Mouse (Mus musculus) midbrain, postnatal 0 days (tissue): ENCODE results near the gene Gngt2. TPM values are rescaled to one million over a fixed set of nuclear protein-coding genes. Genes with fewer than 3 reads are reported as not detected.

ENCODE experiments used
- ATAC-seq: fragments of 200-750 bp; cut with Nextera tagmentation; 2 replicates; pipeline ENCODE4 v1.8.0; 2017; ENCODE audit warnings: moderate number of reproducible peaks, mild to moderate bottlenecking, moderate TSS enrichment, moderate library complexity; ENCODE audit not compliant: low FRiP score
- DNase-seq: peaks from one replicate; pipeline ENCODE4 v3.0.0-alpha.2; 2015; ENCODE audit warnings: low spot score
- H3K27ac ChIP-seq: fragments of 300-500 bp; sonication (generic); 2 replicates; pipeline ENCODE4 v1.5.1; 2014; ENCODE audit warnings: low read depth, mild to moderate bottlenecking, low read length, mixed read lengths
- H3K27me3 ChIP-seq: fragments of 300-500 bp; sonication (generic); 2 replicates; pipeline ENCODE4 v1.6.1; 2014; ENCODE audit warnings: low read length, control low read depth, mixed read lengths; ENCODE audit not compliant: insufficient read depth
- H3K36me3 ChIP-seq: fragments of 300-500 bp; sonication (generic); 2 replicates; pipeline ENCODE4 v1.6.1; 2014; ENCODE audit warnings: low read length, control low read depth, mixed read lengths; ENCODE audit not compliant: insufficient read depth
- H3K4me1 ChIP-seq: fragments of 300-500 bp; sonication (generic); 2 replicates; pipeline ENCODE4 v1.6.1; 2014; ENCODE audit warnings: mild to moderate bottlenecking, control low read depth, antibody characterized with exemption, low read length, mixed read lengths; ENCODE audit not compliant: insufficient read depth
- H3K4me2 ChIP-seq: fragments of 300-500 bp; sonication (generic); 2 replicates; pipeline ENCODE4 v1.6.1; 2014; ENCODE audit warnings: low read depth, mild to moderate bottlenecking, low read length, mixed read lengths; ENCODE audit not compliant: poor library complexity, severe bottlenecking
- H3K4me3 ChIP-seq: fragments of 300-500 bp; sonication (generic); 2 replicates; pipeline ENCODE4 v1.5.1; 2014; ENCODE audit warnings: low read depth, mild to moderate bottlenecking, low read length, moderate library complexity
- H3K9ac ChIP-seq: fragments of 300-500 bp; sonication (generic); replicated peaks from 2 replicates; pipeline ENCODE4 v1.6.1; 2014; ENCODE audit warnings: mild to moderate bottlenecking, low read length, moderate library complexity, mixed read lengths; ENCODE audit not compliant: poor library complexity, severe bottlenecking
- H3K9me3 ChIP-seq: fragments of 300-500 bp; sonication (generic); 2 replicates; pipeline ENCODE4 v1.6.1; 2016; ENCODE audit warnings: low read length, control low read depth
- CTCF ChIP-seq: IDR thresholded peaks from 2 replicates; pipeline ENCODE4 v1.5.1; 2016; ENCODE audit warnings: antibody characterized with exemption, mild to moderate bottlenecking
- WGBS: fragments of 180-500 bp; shearing (Covaris S2); extraction: QIAGEN DNeasy Blood & Tissue Kit; methylation state at CpG from one replicate; pipeline ENCODE4 v1.1.7; 2014; 5-methylcytosine and 5-hydroxymethylcytosine counted together
- polyA plus RNA-seq: library from polyadenylated mRNA; unstranded; fragments of >200 nt; fragmentation: Nextera tagmentation; extraction: Ambion mirVana; gene quantifications from 2 replicates; pipeline ENCODE4 v1.2.1, GENCODE M21; 2015
- total RNA-seq: library from RNA; depleted of rRNA; stranded (reverse); fragments of >200 nt; gene quantifications from 2 replicates; pipeline ENCODE4 v1.2.3, GENCODE M21; 2014

Gngt2 gene
- total and polyA plus RNA-seq, 2 experiments from 2014 or later = 2.4 to 3.3 TPM

DNA sequence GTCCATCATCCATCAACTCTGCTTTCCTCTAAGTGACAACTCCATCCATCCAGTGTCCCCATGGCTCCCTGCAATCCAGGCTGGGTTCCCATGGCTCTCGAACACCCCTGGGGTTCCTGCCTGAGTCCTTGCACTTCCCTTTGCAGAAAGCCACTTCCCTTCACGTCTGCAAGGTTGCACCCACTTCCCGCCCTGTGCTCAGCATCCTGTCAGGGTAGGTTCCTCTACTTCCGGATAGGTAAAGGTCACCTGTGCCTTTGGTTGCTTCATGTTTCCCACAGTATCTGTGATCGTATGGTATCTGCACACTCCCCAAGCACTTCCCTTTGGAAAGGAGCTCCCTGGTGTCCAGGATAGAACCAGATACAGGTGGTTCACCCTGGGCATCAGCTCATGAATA lies 32.0 kb upstream of the Gngt2 start:
- H3K9ac ChIP-seq = no peak overlapping the region
- H3K4me2 ChIP-seq = no peak overlapping the region
- H3K9me3 ChIP-seq = no peaks in the 10 kb centered on the region
- H3K4me3 ChIP-seq = no peak overlapping the region
- H3K27me3 ChIP-seq = no peaks in the 10 kb centered on the region
- DNase-seq (no peak), ATAC-seq (no peak)
- H3K4me1 ChIP-seq = no peaks in the 10 kb centered on the region
- H3K36me3 ChIP-seq = no peaks in the 10 kb centered on the region
- TF ChIP-seq CTCF = no peak
- no peak overlapping the region for H3K27ac ChIP-seq
- WGBS = 72% methylated on average over 5 of the region's 5 CpGs

DNA sequence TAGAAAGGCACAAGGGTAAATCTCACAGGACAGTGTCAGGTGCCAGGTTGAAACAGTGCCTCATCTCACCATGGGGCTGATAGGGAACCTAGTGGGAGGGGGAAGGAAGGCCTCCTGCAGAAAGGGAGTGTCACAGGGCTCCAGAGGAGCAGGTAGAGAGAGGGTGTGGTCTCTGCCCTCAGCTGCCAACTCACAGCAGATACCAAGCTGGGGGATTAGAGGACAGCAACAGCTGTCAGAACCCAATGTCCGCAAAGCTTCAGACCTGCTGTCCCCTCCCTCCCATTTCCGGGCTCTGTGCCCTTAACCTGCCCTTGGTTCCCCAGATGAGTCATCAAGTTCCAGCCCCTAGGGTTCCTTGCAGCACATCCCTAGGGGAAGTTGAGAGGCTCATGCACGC lies 31.5 kb upstream of the Gngt2 start:
- no peak for DNase-seq
- H3K4me1 ChIP-seq = no peaks in the 10 kb centered on the region
- WGBS = 62% methylated on average over 3 of the region's 3 CpGs
- no peak overlapping the region for H3K9ac ChIP-seq
- no peak for TF ChIP-seq CTCF
- no peak overlapping the region for H3K27ac ChIP-seq
- no peaks in the 10 kb centered on the region for H3K27me3 ChIP-seq
- no peaks in the 10 kb centered on the region for H3K9me3 ChIP-seq
- no peak for ATAC-seq
- H3K4me2 ChIP-seq = no peak overlapping the region
- no peak overlapping the region for H3K4me3 ChIP-seq
- no peaks in the 10 kb centered on the region for H3K36me3 ChIP-seq

DNA sequence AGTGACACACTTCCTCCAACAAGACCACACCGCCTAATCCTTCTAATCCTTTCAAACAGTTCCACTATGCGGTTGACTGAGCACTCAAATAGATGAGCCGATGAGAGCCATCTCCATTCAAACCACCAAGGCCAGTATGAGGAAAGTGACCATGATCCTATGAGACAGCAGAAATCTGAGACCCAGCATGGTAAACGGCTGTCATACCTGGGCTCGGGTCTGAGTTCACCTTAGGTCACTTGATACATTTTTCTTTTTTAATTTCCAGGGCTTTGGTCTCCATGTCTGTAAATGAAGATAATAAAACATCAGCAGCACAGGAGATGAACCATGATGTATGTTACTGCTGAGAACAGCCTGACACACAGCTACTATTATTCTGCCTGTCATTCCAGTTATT lies 29.1 kb upstream of the Gngt2 start:
- H3K27me3 ChIP-seq = no peaks in the 10 kb centered on the region

GRCm38 (mm10) chr11:95808448-95809011 lies 28.5 kb upstream of the Gngt2 start:
- 87% methylated on average over 5 of the region's 5 CpGs for WGBS
- H3K4me3 ChIP-seq = no peak overlapping the region
- H3K27ac ChIP-seq = no peak overlapping the region
- DNase-seq (no peak), ATAC-seq (no peak)
- no peaks in the 10 kb centered on the region for H3K36me3 ChIP-seq
- H3K4me2 ChIP-seq = no peak overlapping the region
- no peaks in the 10 kb centered on the region for H3K27me3 ChIP-seq
- no peaks in the 10 kb centered on the region for H3K4me1 ChIP-seq
- H3K9ac ChIP-seq = no peak overlapping the region
- no peaks in the 10 kb centered on the region for H3K9me3 ChIP-seq
- TF ChIP-seq CTCF = no peak

More for the DNA sequence above, 29.1 kb upstream of the Gngt2 start:
- ATAC-seq (no peak), DNase-seq (no peak)
- WGBS = 86% methylated on average over 5 of the region's 5 CpGs
- H3K4me2 ChIP-seq = no peak overlapping the region
- no peak overlapping the region for H3K9ac ChIP-seq
- no peaks in the 10 kb centered on the region for H3K9me3 ChIP-seq
- no peak for TF ChIP-seq CTCF
- no peak overlapping the region for H3K27ac ChIP-seq
- H3K4me3 ChIP-seq = no peak overlapping the region
- no peaks in the 10 kb centered on the region for H3K36me3 ChIP-seq
- H3K4me1 ChIP-seq = no peaks in the 10 kb centered on the region

GRCm38 (mm10) chr11:95809603-95810002 lies 27.4 kb upstream of the Gngt2 start:
- DNase-seq (no peak), ATAC-seq (no peak)
- no peak overlapping the region for H3K4me3 ChIP-seq
- H3K4me1 ChIP-seq = no peaks in the 10 kb centered on the region
- WGBS = 13% methylated on average over 5 of the region's 5 CpGs
- no peak for TF ChIP-seq CTCF
- H3K9ac ChIP-seq = no peak overlapping the region
- no peaks in the 10 kb centered on the region for H3K9me3 ChIP-seq
- no peaks in the 10 kb centered on the region for H3K36me3 ChIP-seq
- no peak overlapping the region for H3K4me2 ChIP-seq
- H3K27me3 ChIP-seq = no peaks in the 10 kb centered on the region
- no peak overlapping the region for H3K27ac ChIP-seq

DNA sequence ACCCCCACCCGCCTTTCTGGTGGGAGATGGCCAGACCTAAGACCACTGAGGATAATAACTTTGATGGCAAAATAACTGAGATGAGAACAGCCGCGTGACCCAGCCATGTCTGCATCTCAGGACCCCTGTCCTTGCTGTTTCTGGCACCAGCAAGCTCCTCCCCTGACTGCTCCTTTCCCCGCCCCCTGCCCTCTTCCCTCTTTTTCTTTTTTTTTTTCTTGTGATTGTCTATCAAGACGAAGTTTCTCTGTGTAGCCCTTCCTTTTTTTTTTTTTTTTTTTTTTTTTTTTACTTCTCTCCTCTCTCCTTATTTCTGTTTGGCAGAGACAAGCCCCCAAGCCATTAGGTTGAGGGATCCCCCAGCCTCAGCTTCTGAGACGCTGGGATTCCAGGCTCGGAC lies 26.2 kb upstream of the Gngt2 start:
- H3K4me2 ChIP-seq = no peak overlapping the region
- H3K9me3 ChIP-seq = no peaks in the 10 kb centered on the region
- 70% methylated on average over 7 of the region's 7 CpGs for WGBS
- no peak for TF ChIP-seq CTCF
- no peak overlapping the region for H3K9ac ChIP-seq
- DNase-seq (no peak), ATAC-seq (no peak)
- H3K27ac ChIP-seq = no peak overlapping the region
- H3K36me3 ChIP-seq = no peaks in the 10 kb centered on the region
- no peaks in the 10 kb centered on the region for H3K27me3 ChIP-seq
- H3K4me1 ChIP-seq = no peaks in the 10 kb centered on the region
- no peak overlapping the region for H3K4me3 ChIP-seq
